Mouse (Mus musculus) heart, postnatal 4 days (tissue): ENCODE measurements around the gene Smok3a. TPM values are rescaled to one million over a fixed set of nuclear protein-coding genes. Genes with fewer than 3 reads are reported as not detected.
"Not testable (repeated sequence)": the region's sequence is repeated elsewhere in the genome, so short reads cannot be mapped to it uniquely, and the experiment has no call there.

Experiments
- DNase-seq: peaks from one replicate; pipeline ENCODE4 v3.0.0; 2021
- total RNA-seq, 2 experiments: library from RNA; stranded (reverse); gene quantifications; 2 replicates each; pipeline ENCODE4 v1.2.3; 2021

The Smok3a gene
- total RNA-seq: not detected

DNA sequence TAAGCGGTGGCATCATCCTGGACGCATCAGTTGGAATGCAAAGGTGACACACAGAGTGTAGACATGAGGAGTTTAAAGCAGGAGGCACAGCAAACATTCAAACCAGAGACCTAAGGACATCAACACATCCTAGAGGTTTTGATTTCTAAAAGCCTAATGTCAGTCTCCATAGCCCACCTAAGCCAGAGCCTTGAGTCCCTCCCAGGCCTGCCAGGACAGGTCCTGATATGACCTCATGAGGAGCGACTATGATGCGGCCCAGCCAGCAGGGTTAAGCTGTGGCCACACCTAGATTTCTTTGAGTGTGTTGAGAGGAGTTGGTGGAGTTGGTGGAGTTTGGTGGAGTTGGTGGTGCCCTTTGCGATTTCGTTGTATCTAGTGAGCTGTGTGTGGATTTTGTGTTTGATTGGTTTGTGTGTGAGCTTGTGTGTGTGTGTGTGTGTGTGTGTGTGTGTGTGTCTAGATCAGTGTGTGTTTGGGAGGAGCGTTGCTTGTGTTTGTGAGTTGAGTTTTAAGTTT, at the start of gene Smok3a, which contains the start of gene Smok3b:
Smok3a (plus strand) TSS at position 301 of the 519 bp plus-strand sequence.
Smok3b (plus strand) TSS at position 469 of the 519 bp plus-strand sequence.
- DNase-seq: not testable (repeated sequence)

DNA sequence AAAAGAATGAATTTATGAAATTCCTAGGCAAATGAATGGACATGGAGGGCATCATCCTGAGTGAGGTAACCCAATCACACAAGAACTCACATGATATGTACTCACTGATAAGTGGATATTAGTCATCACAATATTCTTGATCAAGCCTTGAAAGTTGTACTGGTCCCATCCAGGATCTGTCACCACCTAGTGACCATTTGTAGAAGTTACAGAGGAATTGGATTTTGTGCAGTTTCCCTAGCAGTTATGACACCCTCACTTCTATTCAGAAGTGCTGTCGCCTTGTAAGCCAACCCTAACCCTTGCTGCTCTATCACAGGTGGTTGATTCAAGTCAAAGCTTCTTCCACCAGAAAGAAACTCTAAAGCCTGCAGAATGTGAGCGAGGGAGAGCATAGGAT, 47.9 kb upstream of the Smok3a start:
- DNase-seq: no peak

DNA sequence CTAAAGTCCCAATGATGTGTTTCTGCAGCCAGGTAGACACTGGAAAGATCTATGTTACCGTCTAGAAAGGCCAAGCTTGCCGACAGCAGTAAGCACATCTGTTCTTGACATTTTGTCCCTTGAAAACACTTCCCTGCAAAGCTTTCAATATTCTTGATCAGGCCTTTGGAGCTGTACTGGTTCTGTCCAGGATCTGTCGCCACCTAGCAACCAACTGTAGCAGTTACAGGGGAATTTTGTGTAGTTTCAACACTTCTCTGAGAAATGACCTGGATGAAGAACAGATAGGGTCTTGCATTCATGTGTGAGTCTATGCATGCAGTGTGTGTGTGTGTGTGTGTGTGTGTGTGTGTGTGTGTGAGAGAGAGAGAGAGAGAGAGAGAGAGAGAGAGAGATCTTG, 47.3 kb upstream of the Smok3a start:
- DNase-seq: no peak

DNA sequence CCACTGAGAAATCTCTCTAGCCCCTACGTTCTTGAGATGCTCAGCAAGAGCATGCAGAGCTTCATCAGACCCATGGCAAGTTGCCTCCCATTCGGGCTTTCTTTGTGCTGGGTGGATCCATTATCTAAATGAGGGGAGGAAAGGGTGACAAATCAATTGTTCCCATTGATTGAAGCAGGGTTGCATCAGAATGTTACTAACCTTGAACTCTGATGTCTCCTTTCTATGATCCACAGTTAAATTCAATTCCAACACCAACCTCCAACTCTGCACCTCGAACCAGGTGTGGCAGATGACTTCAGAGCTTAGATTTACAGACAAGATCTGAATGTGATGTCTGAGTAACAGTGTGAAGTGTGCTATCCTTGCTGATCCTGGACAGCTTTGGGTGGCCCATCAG, 46.3 kb upstream of the Smok3a start:
- no peak for DNase-seq

GRCm38 (mm10) chr5:137975434-137975833, 45.6 kb upstream of the Smok3a start:
- no peak for DNase-seq

GRCm38 (mm10) chr5:137977291-137977690, 43.8 kb upstream of the Smok3a start:
- no peak for DNase-seq

GRCm38 (mm10) chr5:137979081-137979480, 42.0 kb upstream of the Smok3a start:
- DNase-seq: no peak

GRCm38 (mm10) chr5:137981300-137981699, 39.8 kb upstream of the Smok3a start, which contains the start of gene Azgp1:
Gene Azgp1, plus strand, starts transcription at chr5:137981520.
- no peak for DNase-seq

- DNase-seq: no peak
These were observed 34.7 kb upstream of the Smok3a start for GRCm38 (mm10) chr5:137986351-137986750.

- no peak for DNase-seq
These were observed 11.6 kb upstream of the Smok3a start for GRCm38 (mm10) chr5:138009437-138009836.

- DNase-seq: no peak
These were observed 8.7 kb upstream of the Smok3a start for GRCm38 (mm10) chr5:138012382-138012781.

DNA sequence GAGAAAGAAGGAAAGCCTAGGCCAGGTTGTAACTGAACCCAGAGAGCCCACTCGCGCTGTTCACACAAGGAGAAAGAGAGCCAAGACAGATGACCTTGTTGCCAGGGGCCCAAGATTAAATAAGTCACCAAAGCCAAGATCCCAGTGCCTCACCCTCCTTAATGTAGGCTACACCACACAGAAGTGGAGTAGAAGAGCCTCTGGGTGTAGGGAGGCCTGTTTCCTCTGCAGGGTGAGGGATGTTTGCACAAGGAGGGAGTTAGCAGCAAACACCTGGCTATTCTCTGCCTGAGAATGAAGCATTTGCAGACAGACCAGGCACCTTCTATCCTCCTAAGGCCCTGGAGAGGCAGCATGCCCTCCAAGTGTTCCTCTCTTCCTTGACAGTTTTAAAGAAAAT, 4.5 kb upstream of the Smok3a start:
- DNase-seq: no peak

DNA sequence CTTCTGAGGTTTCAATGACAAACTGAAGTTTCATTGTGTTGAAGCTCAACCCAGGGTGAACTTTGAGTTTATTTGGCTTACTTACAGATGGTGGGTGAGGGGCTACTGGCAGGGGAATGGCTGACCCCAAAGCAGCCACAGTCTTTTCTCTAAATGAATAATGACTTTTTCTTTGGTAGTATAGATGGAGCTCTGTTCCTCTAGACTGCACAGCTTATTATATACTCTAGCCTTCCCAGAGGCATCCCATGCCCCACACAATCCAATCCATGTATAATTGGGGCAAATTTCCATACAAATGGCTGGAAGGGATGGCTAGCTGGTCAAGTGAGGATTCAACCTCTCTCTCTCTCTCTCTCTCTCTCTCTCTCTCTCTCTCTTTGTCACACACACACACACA, 4.1 kb upstream of the Smok3a start:
- no peak for DNase-seq

- DNase-seq: not testable (repeated sequence)
These were observed 1.5 kb upstream of the Smok3a start for GRCm38 (mm10) chr5:138019577-138019976.

DNA sequence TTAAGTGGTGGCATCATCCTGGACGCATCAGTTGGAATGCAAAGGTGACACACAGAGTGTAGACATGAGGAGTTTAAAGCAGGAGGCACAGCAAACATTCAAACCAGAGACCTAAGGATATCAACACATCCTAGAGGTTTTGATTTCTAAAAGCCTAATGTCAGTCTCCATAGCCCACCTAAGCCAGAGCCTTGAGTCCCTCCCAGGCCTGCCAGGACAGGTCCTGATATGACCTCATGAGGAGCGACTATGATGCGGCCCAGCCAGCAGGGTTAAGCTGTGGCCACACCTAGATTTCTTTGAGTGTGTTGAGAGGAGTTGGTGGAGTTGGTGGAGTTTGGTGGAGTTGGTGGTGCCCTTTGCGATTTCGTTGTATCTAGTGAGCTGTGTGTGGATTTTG, 31.8 kb downstream of the Smok3a start, which contains the start of gene Smok3c:
Smok3c (plus strand) TSS at position 301 of the 400 bp plus-strand sequence.
- not testable (repeated sequence) for DNase-seq

GRCm38 (mm10) chr5:138073803-138074202, 52.7 kb downstream of the Smok3a start:
- DNase-seq: no peak

- no peak for DNase-seq
These were observed 54.6 kb downstream of the Smok3a start for GRCm38 (mm10) chr5:138075684-138076083.

GRCm38 (mm10) chr5:138076148-138076547, 55.1 kb downstream of the Smok3a start:
- DNase-seq: no peak

DNA sequence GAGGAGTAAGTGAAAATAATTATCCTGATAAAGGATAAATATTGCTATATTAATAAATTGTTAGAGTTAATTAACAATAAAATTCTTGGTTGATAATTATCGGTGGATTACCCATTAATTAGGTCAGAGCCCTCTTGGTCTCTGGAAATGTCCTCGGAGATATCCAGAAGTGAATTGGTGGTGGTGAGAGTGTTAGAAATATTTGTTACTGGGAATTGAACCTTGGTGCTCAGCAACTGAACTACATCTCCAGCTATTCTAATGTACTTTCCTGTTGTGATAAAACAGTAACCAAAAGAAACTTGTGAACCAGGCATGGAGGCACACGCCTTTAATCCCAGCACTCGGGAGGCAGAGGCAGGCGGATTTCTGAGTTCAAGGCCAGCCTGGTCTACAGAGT, 59.4 kb downstream of the Smok3a start:
- DNase-seq: no peak

DNA sequence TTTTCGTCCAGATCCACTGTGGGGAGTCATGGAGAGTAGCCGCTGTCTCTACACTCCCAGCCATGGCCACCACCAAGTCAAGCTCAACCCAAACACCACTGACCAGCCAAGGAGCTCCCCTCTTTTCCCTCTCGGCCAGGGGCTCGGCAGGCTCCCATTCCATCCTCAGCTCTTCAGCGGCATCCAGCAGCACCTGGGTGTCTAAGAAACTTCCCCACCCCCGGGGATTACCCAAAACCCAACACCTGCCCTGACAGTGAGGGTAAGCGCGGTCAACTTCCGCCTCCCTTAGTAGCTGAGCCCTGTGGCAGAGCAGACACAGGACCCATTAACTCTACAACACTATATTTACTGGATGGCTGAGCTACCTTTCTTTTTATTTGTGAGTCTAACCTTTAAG, 60.4 kb downstream of the Smok3a start:
- no peak for DNase-seq

- no peak for DNase-seq
These were observed 62.3 kb downstream of the Smok3a start for GRCm38 (mm10) chr5:138083318-138083900.

- no peak for DNase-seq
These were observed 62.9 kb downstream of the Smok3a start for GRCm38 (mm10) chr5:138083936-138084335.
